In genomic region chr6:147196432-147196831, GRCm38 (mm10) we compare ENCODE assay signal across 19 mouse cellular contexts.
DNase-seq lines count a peak whose midpoint lies in the region; ATAC-seq and TF ChIP-seq lines count a peak whose summit lies in the region.
"Had no signal": no experiment of that assay in that cellular context is flagged by ENCODE, and none has a peak within 500 bp of the region (broad histone marks: within the 10 kb centered on the region; RNA-seq: fewer than 3 reads in every experiment).

No protein-coding gene starts in this region.

- no peak overlapping the region for H3K9ac ChIP-seq in hindbrain, embryonic 14.5 days
- H3K9ac ChIP-seq in hindbrain, embryonic 11.5 days (ENCODE audit: low read depth, low read length) = no peak overlapping the region
- no peak overlapping the region for H3K9ac ChIP-seq in midbrain, embryonic 15.5 days
- no peak overlapping the region for H3K9ac ChIP-seq in midbrain, embryonic 13.5 days (replicated peaks)
- no peak overlapping the region for H3K9ac ChIP-seq in midbrain, postnatal 0 days (replicated peaks; ENCODE audit: low read length, poor library complexity, severe bottlenecking)
- H3K9ac ChIP-seq: heart, embryonic 15.5 days; liver, embryonic 13.5 days had no signal

- H3K27me3 ChIP-seq in hindbrain, embryonic 14.5 days (ENCODE audit: control insufficient read depth, insufficient read depth, low read length) = no peaks in the 10 kb centered on the region
- H3K27me3 ChIP-seq in hindbrain, embryonic 11.5 days (ENCODE audit: control insufficient read depth, insufficient read depth, low read length) = no peaks in the 10 kb centered on the region
- H3K27me3 ChIP-seq in midbrain, embryonic 15.5 days (replicated peaks) = no peaks in the 10 kb centered on the region
- no peaks in the 10 kb centered on the region for H3K27me3 ChIP-seq in midbrain, embryonic 13.5 days
- no peaks in the 10 kb centered on the region for H3K27me3 ChIP-seq in midbrain, postnatal 0 days (ENCODE audit: insufficient read depth, low read length)
- H3K27me3 ChIP-seq: heart, embryonic 15.5 days; liver, embryonic 13.5 days had no signal

- no peak overlapping the region for H3K4me2 ChIP-seq in hindbrain, embryonic 14.5 days (replicated peaks)
- no peak overlapping the region for H3K4me2 ChIP-seq in hindbrain, embryonic 11.5 days (replicated peaks; ENCODE audit: low read depth, low read length)
- H3K4me2 ChIP-seq in midbrain, embryonic 15.5 days = no peak overlapping the region
- no peak overlapping the region for H3K4me2 ChIP-seq in midbrain, embryonic 13.5 days (replicated peaks)
- no peak overlapping the region for H3K4me2 ChIP-seq in midbrain, postnatal 0 days (ENCODE audit: low read depth, low read length, poor library complexity, severe bottlenecking)
- H3K4me2 ChIP-seq: heart, embryonic 15.5 days; liver, embryonic 13.5 days had no signal

- no peaks in the 10 kb centered on the region for H3K9me3 ChIP-seq in hindbrain, embryonic 14.5 days (ENCODE audit: control insufficient read depth, low read length)
- no peaks in the 10 kb centered on the region for H3K9me3 ChIP-seq in hindbrain, embryonic 11.5 days (ENCODE audit: control insufficient read depth, low read length)
- H3K9me3 ChIP-seq in midbrain, embryonic 15.5 days = no peaks in the 10 kb centered on the region
- H3K9me3 ChIP-seq in midbrain, embryonic 13.5 days = no peaks in the 10 kb centered on the region
- H3K9me3 ChIP-seq in midbrain, postnatal 0 days (ENCODE audit: low read length) = no peaks in the 10 kb centered on the region
- H3K9me3 ChIP-seq: heart, embryonic 15.5 days; liver, embryonic 13.5 days had no signal

- no peaks in the 10 kb centered on the region for H3K36me3 ChIP-seq in hindbrain, embryonic 14.5 days (replicated peaks; ENCODE audit: control insufficient read depth, insufficient read depth)
- H3K36me3 ChIP-seq in hindbrain, embryonic 11.5 days (ENCODE audit: control insufficient read depth, insufficient read depth, low read length) = no peaks in the 10 kb centered on the region
- no peaks in the 10 kb centered on the region for H3K36me3 ChIP-seq in midbrain, embryonic 15.5 days (replicated peaks)
- H3K36me3 ChIP-seq in midbrain, embryonic 13.5 days = no peaks in the 10 kb centered on the region
- H3K36me3 ChIP-seq in midbrain, postnatal 0 days (ENCODE audit: insufficient read depth, low read length) = no peaks in the 10 kb centered on the region
- H3K36me3 ChIP-seq: heart, embryonic 15.5 days; liver, embryonic 13.5 days had no signal

- H3K4me3 ChIP-seq in hindbrain, embryonic 14.5 days (replicated peaks; ENCODE audit: low read length) = no peak overlapping the region
- H3K4me3 ChIP-seq in hindbrain, embryonic 11.5 days (ENCODE audit: low read depth, low read length) = no peak overlapping the region
- no peak overlapping the region for H3K4me3 ChIP-seq in midbrain, embryonic 15.5 days
- no peak overlapping the region for H3K4me3 ChIP-seq in midbrain, embryonic 13.5 days (replicated peaks)
- no peak overlapping the region for H3K4me3 ChIP-seq in midbrain, postnatal 0 days (ENCODE audit: low read depth, low read length)
- H3K4me3 ChIP-seq: gastrocnemius, adult 2 months; heart, embryonic 15.5 days; liver, embryonic 13.5 days had no signal

- ATAC-seq in hindbrain, embryonic 14.5 days (ENCODE audit: low FRiP score) = peak; percentile 43; the same call in 1 of the 2 replicates
- no peak for ATAC-seq in hindbrain, embryonic 11.5 days (ENCODE audit: low FRiP score)
- 0 out of 2 replicates have a peak, but pooled peaks have one; percentile 42 for ATAC-seq in midbrain, embryonic 15.5 days (replicated peaks)
- no peak for ATAC-seq in midbrain, embryonic 13.5 days
- 0 out of 2 replicates have a peak, but pooled peaks have one; percentile 20 for ATAC-seq in midbrain, postnatal 0 days (ENCODE audit: low FRiP score)

- no peaks in the 10 kb centered on the region for H3K4me1 ChIP-seq in hindbrain, embryonic 14.5 days (replicated peaks; ENCODE audit: control insufficient read depth, insufficient read depth, low read length)
- no peaks in the 10 kb centered on the region for H3K4me1 ChIP-seq in hindbrain, embryonic 11.5 days (replicated peaks; ENCODE audit: control insufficient read depth, insufficient read depth, low read length)
- H3K4me1 ChIP-seq in midbrain, embryonic 15.5 days = no peaks in the 10 kb centered on the region
- no peaks in the 10 kb centered on the region for H3K4me1 ChIP-seq in midbrain, embryonic 13.5 days (replicated peaks)
- H3K4me1 ChIP-seq in midbrain, postnatal 0 days (ENCODE audit: insufficient read depth, low read length) = no peaks in the 10 kb centered on the region
- H3K4me1 ChIP-seq: heart, embryonic 15.5 days; liver, embryonic 13.5 days had no signal

- 62% methylated on average over 4 of the region's 4 CpGs for WGBS in hindbrain, embryonic 14.5 days
- 82% methylated on average over 4 of the region's 4 CpGs for WGBS in hindbrain, embryonic 11.5 days
- 64% methylated on average over 4 of the region's 4 CpGs for WGBS in midbrain, embryonic 15.5 days
- 69% methylated on average over 4 of the region's 4 CpGs for whole genome bisulfite sequencing in midbrain, embryonic 13.5 days
- 46% methylated on average over 4 of the region's 4 CpGs for WGBS in midbrain, postnatal 0 days

- no peak overlapping the region for H3K27ac ChIP-seq in hindbrain, embryonic 14.5 days
- no peak overlapping the region for H3K27ac ChIP-seq in hindbrain, embryonic 11.5 days (ENCODE audit: low read depth, low read length)
- H3K27ac ChIP-seq in midbrain, embryonic 15.5 days = no peak overlapping the region
- no peak overlapping the region for H3K27ac ChIP-seq in midbrain, embryonic 13.5 days
- no peak overlapping the region for H3K27ac ChIP-seq in midbrain, postnatal 0 days (ENCODE audit: low read depth, low read length)
- H3K27ac ChIP-seq: gastrocnemius, adult 2 months; heart, embryonic 15.5 days; liver, embryonic 13.5 days; stomach, postnatal 0 days had no signal

- DNase-seq in hindbrain, embryonic 14.5 days (ENCODE audit: low spot score) = no peak
- no peak for DNase-seq in hindbrain, embryonic 11.5 days (ENCODE audit: low spot score)
- peak; percentile 31 for DNase-seq in NIH3T3 (ENCODE audit: low read depth)
- peak; percentile 33 for DNase-seq in midbrain, postnatal 0 days (ENCODE audit: low spot score)
- DNase-seq in adrenal gland, postnatal 36 days = no peak
- DNase-seq: cerebellum, adult 11-12 months; gastrocnemius, adult 2 months; heart, postnatal 36 days; kidney, adult 9 months; kidney, postnatal 36 days; liver, embryonic 13.5 days; lung, adult 2 months; lung, postnatal 14 days; thymus, adult 2 months; thymus, postnatal 4 days had no signal

- TF ChIP-seq CTCF in midbrain, postnatal 0 days (IDR thresholded peaks at IDR 0.05) = no peak

Comparison
In these comparisons a context has a peak if more than half of its experiments do, and no peak if none do; other contexts are left out.
1. ATAC-seq: peak in hindbrain, embryonic 14.5 days (single experiment), midbrain, embryonic 15.5 days (single experiment) and midbrain, postnatal 0 days (single experiment); none in hindbrain, embryonic 11.5 days (single experiment) and midbrain, embryonic 13.5 days (single experiment).
2. DNase-seq: peak in NIH3T3 (single experiment) and midbrain, postnatal 0 days (single experiment); none in hindbrain, embryonic 14.5 days (single experiment), hindbrain, embryonic 11.5 days (single experiment) and adrenal gland, postnatal 36 days (0 of 2).